Mouse (Mus musculus): ENCODE results near the gene Tom1l2. TPM values are rescaled to one million over a fixed set of nuclear protein-coding genes. Genes with fewer than 3 reads are reported as not detected.

The Tom1l2 gene
- total and polyA plus RNA-seq, 2 experiments from 2014 or later: 31.3 to 77.3 TPM

DNA sequence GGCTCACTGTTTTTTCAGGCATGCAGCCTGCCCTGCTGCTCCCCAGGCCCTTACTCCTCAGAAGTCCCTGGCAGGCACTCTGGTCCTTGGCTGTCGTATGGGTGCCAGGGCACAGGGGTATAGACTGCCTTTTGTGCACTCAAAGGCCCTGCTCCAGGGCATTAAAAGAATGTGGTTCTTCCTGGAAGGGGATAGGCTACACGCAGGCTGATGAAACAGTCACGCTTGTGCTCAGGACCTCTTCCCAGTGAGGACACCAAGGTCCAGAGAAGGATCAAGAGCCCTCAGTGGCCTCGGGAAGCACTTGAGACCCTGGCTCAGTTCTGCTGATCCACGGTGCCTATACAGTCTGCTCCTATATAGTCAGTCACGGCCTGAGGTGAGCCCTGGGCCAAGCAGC lies 139.4 kb downstream of the Tom1l2 start:
- 62% methylated on average over 6 of the region's 6 CpGs for WGBS
- Histone ChIP-seq H3K27me3 (ENCODE audit: control insufficient read depth, insufficient read depth, low read length) (no peaks in the 10 kb centered on the region), H3K9ac (replicated peaks; ENCODE audit: low read depth, low read length) (no peak overlapping the region), H3K36me3 (replicated peaks; ENCODE audit: control insufficient read depth, insufficient read depth, low read length) (no peaks in the 10 kb centered on the region), H3K4me2 (ENCODE audit: low read depth, low read length) (no peak overlapping the region), H3K9me3 (replicated peaks; ENCODE audit: control insufficient read depth, low read length) (no peaks in the 10 kb centered on the region), H3K4me1 (ENCODE audit: control insufficient read depth, insufficient read depth) (peaks cover 29% of the 10 kb centered on the region), H3K4me3 (ENCODE audit: low read depth, low read length) (no peak overlapping the region), H3K27ac (ENCODE audit: low read depth) (no peak overlapping the region)
- DNase-seq (ENCODE audit: low spot score) (no peak), ATAC-seq (ENCODE audit: insufficient read depth, low read depth) (no peak)
- TF ChIP-seq EP300 (IDR thresholded peaks at IDR 0.05; ENCODE audit: low read depth) (no peak), CTCF (IDR thresholded peaks at IDR 0.05; ENCODE audit: low read depth) (no peak)

DNA sequence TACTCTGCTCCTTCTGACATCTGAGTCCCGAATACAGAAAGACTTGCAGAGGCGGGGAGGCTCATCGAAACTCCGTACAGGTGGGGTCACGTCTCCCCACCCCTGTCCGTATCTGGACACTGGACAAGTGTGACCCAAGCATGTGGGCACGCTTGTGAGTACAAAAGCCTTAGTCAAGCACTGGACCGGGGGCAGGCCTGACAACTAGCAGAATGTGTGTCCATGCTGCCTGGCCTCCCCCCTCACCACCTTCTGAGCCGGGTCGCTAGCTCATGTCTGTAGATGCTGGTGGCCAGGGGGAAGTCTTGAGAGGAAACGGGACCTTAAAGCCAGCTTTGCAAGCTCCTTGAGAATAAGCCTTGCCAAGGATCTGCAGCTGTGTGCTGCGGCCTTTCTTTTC lies 140.9 kb downstream of the Tom1l2 start:
- H3K9me3 ChIP-seq (replicated peaks; ENCODE audit: control insufficient read depth, low read length): no peaks in the 10 kb centered on the region
- H3K27ac ChIP-seq (ENCODE audit: low read depth): no peak overlapping the region
- H3K4me2 ChIP-seq (ENCODE audit: low read depth, low read length): no peak overlapping the region
- no peak overlapping the region for H3K4me3 ChIP-seq (ENCODE audit: low read depth, low read length)
- TF ChIP-seq CTCF (IDR thresholded peaks at IDR 0.05; ENCODE audit: low read depth) (no peak), EP300 (IDR thresholded peaks at IDR 0.05; ENCODE audit: low read depth) (no peak)
- peaks cover 35% of the 10 kb centered on the region for H3K4me1 ChIP-seq (ENCODE audit: control insufficient read depth, insufficient read depth)
- H3K36me3 ChIP-seq (replicated peaks; ENCODE audit: control insufficient read depth, insufficient read depth, low read length): 0 out of 2 replicates have a peak, but pooled peaks cover 4% of the 10 kb centered on the region
- no peak for DNase-seq (ENCODE audit: low spot score)
- no peak for ATAC-seq (ENCODE audit: insufficient read depth, low read depth)
- 73% methylated on average over 12 of the region's 12 CpGs for WGBS
- H3K9ac ChIP-seq (replicated peaks; ENCODE audit: low read depth, low read length): no peak overlapping the region
- no peaks in the 10 kb centered on the region for H3K27me3 ChIP-seq (ENCODE audit: control insufficient read depth, insufficient read depth, low read length)

DNA sequence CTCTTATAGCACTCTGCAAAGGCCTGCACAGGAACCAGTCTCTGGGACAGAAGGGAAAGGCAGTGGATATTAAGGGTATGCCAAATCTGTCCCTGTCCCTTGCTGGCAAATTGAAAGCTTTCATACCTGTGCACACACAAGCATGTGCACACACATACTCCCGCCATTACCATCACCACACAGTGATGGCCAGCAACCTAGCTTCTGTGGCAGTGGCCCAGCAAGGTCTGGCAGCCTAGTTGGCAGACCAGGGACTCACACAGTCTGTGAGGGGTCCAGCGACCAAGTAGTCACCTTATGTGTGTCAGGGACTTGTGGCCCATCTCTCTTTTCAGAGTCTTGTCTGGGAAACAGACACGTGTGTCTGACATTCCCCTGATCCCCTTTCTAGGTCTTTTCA lies 141.6 kb downstream of the Tom1l2 start:
- ATAC-seq (ENCODE audit: insufficient read depth, low read depth) (no peak), DNase-seq (ENCODE audit: low spot score) (no peak)
- Histone ChIP-seq H3K27ac (ENCODE audit: low read depth) (peak overlapping the region; percentile 84), H3K27me3 (ENCODE audit: control insufficient read depth, insufficient read depth, low read length) (no peaks in the 10 kb centered on the region), H3K4me3 (ENCODE audit: low read depth, low read length) (no peak overlapping the region), H3K36me3 (replicated peaks; ENCODE audit: control insufficient read depth, insufficient read depth, low read length) (peaks cover 10% of the 10 kb centered on the region), H3K9ac (replicated peaks; ENCODE audit: low read depth, low read length) (no peak overlapping the region; the same call in 1 of the 2 replicates), H3K4me2 (ENCODE audit: low read depth, low read length) (peak overlapping the region; percentile 88; the same call in 1 of the 2 replicates), H3K9me3 (replicated peaks; ENCODE audit: control insufficient read depth, low read length) (no peaks in the 10 kb centered on the region), H3K4me1 (ENCODE audit: control insufficient read depth, insufficient read depth) (peaks cover 35% of the 10 kb centered on the region)
- WGBS: 59% methylated on average over 3 of the region's 3 CpGs
- TF ChIP-seq EP300 (IDR thresholded peaks at IDR 0.05; ENCODE audit: low read depth) (no peak), CTCF (IDR thresholded peaks at IDR 0.05; ENCODE audit: low read depth) (no peak)

DNA sequence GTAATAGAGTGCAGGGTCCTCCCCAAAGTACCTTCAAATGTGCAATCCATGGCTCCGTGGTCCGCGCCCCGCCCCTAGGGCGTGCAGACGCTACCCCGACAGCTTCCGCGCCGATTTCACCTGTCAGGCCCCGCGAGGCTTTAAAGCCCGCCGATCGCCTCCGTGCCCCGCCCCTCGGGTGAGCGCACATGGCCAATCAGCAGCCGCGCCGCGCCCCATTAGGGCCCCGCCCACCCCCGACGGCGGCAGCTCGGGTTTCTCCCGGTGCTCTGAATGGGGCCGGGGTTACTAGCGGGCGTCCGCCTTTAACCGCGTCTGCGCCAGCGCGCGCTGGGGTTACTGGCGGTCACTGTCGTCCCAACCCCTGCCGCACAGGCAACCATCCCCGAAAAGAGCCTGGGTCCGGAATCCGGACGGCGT lies 142.4 kb downstream of the Tom1l2 start:
- H3K4me1 ChIP-seq (ENCODE audit: control insufficient read depth, insufficient read depth): peaks cover 35% of the 10 kb centered on the region
- H3K27me3 ChIP-seq (ENCODE audit: control insufficient read depth, insufficient read depth, low read length): no peaks in the 10 kb centered on the region
- 1% methylated on average over 42 of the region's 47 CpGs for WGBS
- H3K27ac ChIP-seq (ENCODE audit: low read depth): peak overlapping the region; percentile 84
- H3K4me2 ChIP-seq (ENCODE audit: low read depth, low read length): peak overlapping the region; percentile 88
- H3K4me3 ChIP-seq (ENCODE audit: low read depth, low read length): peak overlapping the region; percentile 52
- peak overlapping the region; percentile 52 for H3K9ac ChIP-seq (replicated peaks; ENCODE audit: low read depth, low read length)
- peak; percentile 93 for ATAC-seq (ENCODE audit: insufficient read depth, low read depth)
- TF ChIP-seq CTCF (IDR thresholded peaks at IDR 0.05; ENCODE audit: low read depth) (no peak), EP300 (IDR thresholded peaks at IDR 0.05; ENCODE audit: low read depth) (no peak; the same call in 1 of the 2 replicates)
- peak; percentile 93 for DNase-seq (ENCODE audit: low spot score)
- H3K36me3 ChIP-seq (replicated peaks; ENCODE audit: control insufficient read depth, insufficient read depth, low read length): peaks cover 19% of the 10 kb centered on the region
- no peaks in the 10 kb centered on the region for H3K9me3 ChIP-seq (replicated peaks; ENCODE audit: control insufficient read depth, low read length)

GRCm38 (mm10) chr11:60209933-60210249 lies 142.8 kb downstream of the Tom1l2 start:
- Histone ChIP-seq H3K27ac (ENCODE audit: low read depth) (peak overlapping the region; percentile 84), H3K9ac (replicated peaks; ENCODE audit: low read depth, low read length) (peak overlapping the region; percentile 52), H3K4me3 (ENCODE audit: low read depth, low read length) (peak overlapping the region; percentile 52), H3K4me1 (ENCODE audit: control insufficient read depth, insufficient read depth) (peaks cover 35% of the 10 kb centered on the region), H3K4me2 (ENCODE audit: low read depth, low read length) (peak overlapping the region; percentile 88), H3K36me3 (replicated peaks; ENCODE audit: control insufficient read depth, insufficient read depth, low read length) (peaks cover 23% of the 10 kb centered on the region), H3K9me3 (replicated peaks; ENCODE audit: control insufficient read depth, low read length) (no peaks in the 10 kb centered on the region), H3K27me3 (ENCODE audit: control insufficient read depth, insufficient read depth, low read length) (no peaks in the 10 kb centered on the region)
- DNase-seq (ENCODE audit: low spot score): no peak
- ATAC-seq (ENCODE audit: insufficient read depth, low read depth): no peak
- 2% methylated on average over 2 of the region's 2 CpGs for WGBS
- TF ChIP-seq EP300 (IDR thresholded peaks at IDR 0.05; ENCODE audit: low read depth) (no peak), CTCF (IDR thresholded peaks at IDR 0.05; ENCODE audit: low read depth) (no peak)
